Mouse (Mus musculus) MEL (cell line): ENCODE data around the gene Coq10a. TPM values are rescaled to one million over a fixed set of nuclear protein-coding genes. Genes with fewer than 3 reads are reported as not detected.

Source experiments
- DNase-seq: peaks from one replicate; pipeline ENCODE4 v3.0.0; 2011; ENCODE audit warnings: low read depth, low spot score
- H3K27ac ChIP-seq: 2 replicates; pipeline ENCODE4 v1.5.1; 2012; ENCODE audit warnings: low read depth, mild to moderate bottlenecking, control low read depth, low read length, moderate library complexity; ENCODE audit not compliant: control insufficient read depth
- H3K27me3 ChIP-seq, 2 experiments: fragments of 150-350 bp in 1 of 2; sonication (generic) in 1 of 2; 2 replicates each; pipeline ENCODE4 v1.6.1; 2012; ENCODE audit warnings: low read length in 2 of 2, mild to moderate bottlenecking in 2 of 2, improper control_type of control experiment in 1 of 2, moderate library complexity in 1 of 2; ENCODE audit not compliant: insufficient read depth in 2 of 2, control insufficient read depth in 1 of 2
- H3K36me3 ChIP-seq, 2 experiments: 2 replicates each; pipeline ENCODE4 v1.6.1; 2012 to 2014; ENCODE audit warnings: low read length in 2 of 2, improper control_type of control experiment in 1 of 2, inconsistent platforms in 1 of 2, mild to moderate bottlenecking in 1 of 2; ENCODE audit not compliant: insufficient read depth in 2 of 2, control insufficient read depth in 1 of 2
- H3K4me1 ChIP-seq, 2 experiments: fragments of 150-350 bp in 1 of 2; sonication (generic) in 1 of 2; 2 replicates each; pipeline ENCODE4 v1.6.1; 2012; ENCODE audit warnings: low read length in 2 of 2, improper control_type of control experiment in 1 of 2, mild to moderate bottlenecking in 1 of 2; ENCODE audit not compliant: insufficient read depth in 2 of 2, control insufficient read depth in 1 of 2
- H3K4me3 ChIP-seq, 2 experiments: fragments of 150-350 bp in 1 of 2; sonication (generic) in 1 of 2; 2 replicates each; pipeline ENCODE4 v1.5.1; 2012; ENCODE audit warnings: low read depth in 2 of 2, low read length in 2 of 2, mild to moderate bottlenecking in 2 of 2, moderate library complexity in 2 of 2, control low read depth in 1 of 2, improper control_type of control experiment in 1 of 2; ENCODE audit not compliant: control insufficient read depth in 1 of 2, insufficient read depth in 1 of 2
- H3K79me2 ChIP-seq: 2 replicates; pipeline ENCODE4 v1.6.1; 2012; ENCODE audit warnings: mild to moderate bottlenecking, low read length, moderate library complexity; ENCODE audit not compliant: control insufficient read depth, poor library complexity, insufficient read depth
- H3K9ac ChIP-seq: 2 replicates; pipeline ENCODE4 v1.6.1; 2012; ENCODE audit warnings: low read depth, mild to moderate bottlenecking, control low read depth, low read length, moderate library complexity; ENCODE audit not compliant: control insufficient read depth, poor library complexity, severe bottlenecking
- H3K9me3 ChIP-seq: fragments of 150-350 bp; sonication (generic); replicated peaks from 2 replicates; pipeline ENCODE4 v1.6.1; 2012; ENCODE audit warnings: mild to moderate bottlenecking, low read length, improper control_type of control experiment, moderate library complexity; ENCODE audit not compliant: insufficient read depth
- CHD1 ChIP-seq: IDR thresholded peaks from 2 replicates; pipeline ENCODE4 v1.6.1; 2012; ENCODE audit warnings: low read depth, mild to moderate bottlenecking, inconsistent platforms, low read length, improper control_type of control experiment
- CHD2 ChIP-seq: IDR thresholded peaks from 2 replicates; pipeline ENCODE4 v1.6.1; 2011; ENCODE audit warnings: low read length, improper control_type of control experiment
- CTCF ChIP-seq, 3 experiments: IDR thresholded peaks in 2 of 3; conservative IDR thresholded peaks in 1 of 3; 2 replicates each; pipeline ENCODE4 v1.5.1; 2011 to 2012; ENCODE audit warnings: low read length in 3 of 3, low read depth in 2 of 3, mild to moderate bottlenecking in 2 of 3, improper control_type of control experiment in 1 of 3, inconsistent platforms in 1 of 3, mixed read lengths in 1 of 3, moderate library complexity in 1 of 3; ENCODE audit not compliant: control insufficient read depth in 1 of 3, insufficient read depth in 1 of 3, poor library complexity in 1 of 3, severe bottlenecking in 1 of 3
- ELF1 ChIP-seq: IDR thresholded peaks from 2 replicates; pipeline ENCODE4 v1.6.1; 2014; ENCODE audit warnings: low read depth, mild to moderate bottlenecking, inconsistent platforms, low read length, improper control_type of control experiment, moderate library complexity
- EP300 ChIP-seq, 2 experiments: IDR thresholded peaks; 2 replicates each; pipeline ENCODE4 v1.6.1; 2011; ENCODE audit warnings: improper control_type of control experiment in 2 of 2, low read length in 2 of 2, low read depth in 1 of 2, mild to moderate bottlenecking in 1 of 2
- ETS1 ChIP-seq: IDR thresholded peaks from 2 replicates; pipeline ENCODE4 v1.6.1; 2012; ENCODE audit warnings: low read depth, mild to moderate bottlenecking, inconsistent platforms, low read length, improper control_type of control experiment, moderate library complexity
- GATA1 ChIP-seq: IDR thresholded peaks from 2 replicates; pipeline ENCODE4 v1.6.1; 2011; ENCODE audit warnings: low read depth, low read length, improper control_type of control experiment
- JUND ChIP-seq: IDR thresholded peaks from 2 replicates; pipeline ENCODE4 v1.6.1; 2011; ENCODE audit warnings: low read depth, mild to moderate bottlenecking, improper control_type of control experiment, low read length
- MAFK ChIP-seq: IDR thresholded peaks from 2 replicates; pipeline ENCODE4 v1.6.1; 2011; ENCODE audit warnings: low read depth, mild to moderate bottlenecking, low read length, improper control_type of control experiment, borderline replicate concordance
- MAX ChIP-seq: IDR thresholded peaks from 2 replicates; pipeline ENCODE4 v1.6.1; 2011; ENCODE audit warnings: low read length, improper control_type of control experiment
- MAZ ChIP-seq: IDR thresholded peaks from 2 replicates; pipeline ENCODE4 v1.6.1; 2012; ENCODE audit warnings: low read depth, mild to moderate bottlenecking, inconsistent platforms, low read length, improper control_type of control experiment
- MEF2A ChIP-seq: IDR thresholded peaks from 2 replicates; pipeline ENCODE4 v1.6.1; 2014; ENCODE audit warnings: low read depth, mild to moderate bottlenecking, inconsistent platforms, low read length, improper control_type of control experiment; ENCODE audit not compliant: poor library complexity, insufficient replicate concordance, severe bottlenecking; ENCODE audit errors: extremely low read depth
- MYC ChIP-seq: IDR thresholded peaks from 2 replicates; pipeline ENCODE4 v1.6.1; 2011; ENCODE audit warnings: low read depth, mild to moderate bottlenecking, low read length, improper control_type of control experiment, moderate library complexity
- NELFE ChIP-seq: IDR thresholded peaks from 2 replicates; pipeline ENCODE4 v1.6.1; 2011; ENCODE audit warnings: low read depth, low read length, improper control_type of control experiment
- NRF1 ChIP-seq: IDR thresholded peaks from 2 replicates; pipeline ENCODE4 v1.6.1; 2014; ENCODE audit warnings: low read depth, mild to moderate bottlenecking, inconsistent platforms, low read length, improper control_type of control experiment, moderate library complexity; ENCODE audit not compliant: poor library complexity, insufficient read depth, severe bottlenecking
- POLR2AphosphoS2 ChIP-seq: IDR thresholded peaks from 2 replicates; pipeline ENCODE4 v1.6.1; 2011; ENCODE audit warnings: low read length, improper control_type of control experiment
- RAD21 ChIP-seq: IDR thresholded peaks from 2 replicates; pipeline ENCODE4 v1.6.1; 2011; ENCODE audit warnings: mild to moderate bottlenecking, low read depth, low read length, improper control_type of control experiment
- RCOR1 ChIP-seq: IDR thresholded peaks from 2 replicates; pipeline ENCODE4 v1.6.1; 2012; ENCODE audit warnings: low read depth, mild to moderate bottlenecking, inconsistent platforms, low read length, improper control_type of control experiment
- SIN3A ChIP-seq: IDR thresholded peaks from 2 replicates; pipeline ENCODE4 v1.6.1; 2012; ENCODE audit warnings: low read length, improper control_type of control experiment, inconsistent platforms
- TAL1 ChIP-seq: IDR thresholded peaks from 2 replicates; pipeline ENCODE4 v1.6.1; 2012; ENCODE audit warnings: mild to moderate bottlenecking, inconsistent platforms, low read length, moderate library complexity, mixed read lengths
- TCF12 ChIP-seq: IDR thresholded peaks from 2 replicates; pipeline ENCODE4 v1.6.1; 2014; ENCODE audit warnings: low read depth, mild to moderate bottlenecking, inconsistent platforms, low read length, improper control_type of control experiment, moderate library complexity
- USF2 ChIP-seq, 2 experiments: IDR thresholded peaks; 2 replicates each; pipeline ENCODE4 v1.6.1; 2011 to 2012; ENCODE audit warnings: improper control_type of control experiment in 2 of 2, low read length in 2 of 2, borderline replicate concordance in 1 of 2, inconsistent platforms in 1 of 2, low read depth in 1 of 2, mild to moderate bottlenecking in 1 of 2; ENCODE audit not compliant: insufficient read depth in 1 of 2
- ZC3H11A ChIP-seq: IDR thresholded peaks from 2 replicates; pipeline ENCODE4 v1.6.1; 2012; ENCODE audit warnings: low read depth, mild to moderate bottlenecking, inconsistent platforms, low read length, improper control_type of control experiment
- polyA plus RNA-seq, 2 experiments: library from polyadenylated mRNA; stranded (reverse) in 1 of 2; unstranded in 1 of 2; fragments of >175 nt in 1 of 2; fragments of >200 nt in 1 of 2; gene quantifications; 2 replicates each; pipeline versions ENCODE4 v1.2.1 to v1.2.4; 2012; ENCODE audit warnings: low replicate concordance in 2 of 2, low read depth in 1 of 2; ENCODE audit not compliant: insufficient read length in 2 of 2, insufficient read depth in 1 of 2, missing spikeins in 1 of 2
- total RNA-seq: library from RNA; depleted of rRNA; stranded (reverse); fragments of 300-350 nt; gene quantifications from 2 replicates; pipeline ENCODE4 v1.2.3, GENCODE M21; 2012

The Coq10a gene
- total and polyA plus RNA-seq, 3 experiments: 7.7 to 14.1 TPM; not detected in 1

DNA sequence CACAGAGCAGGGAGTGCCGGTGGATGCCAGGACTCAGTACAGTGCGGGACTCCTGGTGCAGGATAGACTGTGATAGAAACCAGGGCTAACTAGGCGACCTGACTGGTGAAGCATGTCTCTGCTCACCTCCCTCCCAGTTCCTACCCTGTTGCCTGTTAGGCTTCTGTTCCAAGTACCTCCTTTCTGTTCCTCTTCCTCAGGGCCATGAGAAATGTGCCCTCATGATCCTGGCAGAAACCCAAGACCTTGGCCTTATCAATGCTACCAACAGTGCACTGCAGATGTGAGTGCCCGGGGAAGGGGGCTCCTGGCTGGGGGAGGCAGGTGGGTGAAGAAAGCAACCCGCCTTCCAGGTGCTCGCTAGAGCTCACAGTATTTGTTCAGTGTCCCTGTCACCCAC, 20.8 kb upstream of the Coq10a start:
- Histone ChIP-seq H3K9ac (no peak overlapping the region), H3K4me1 (0 out of 4 replicates have a peak, but pooled peaks cover 0 to 6% of the 10 kb centered on the region in 2 experiments), H3K9me3 (no peaks in the 10 kb centered on the region), H3K36me3 (peaks cover 0 to 5% of the 10 kb centered on the region in 2 experiments; a peak in 2 of 4 replicates), H3K27ac (no peak overlapping the region), H3K27me3 (no peaks in the 10 kb centered on the region), H3K79me2 (no peaks in the 10 kb centered on the region), H3K4me3 (no peak overlapping the region)
- DNase-seq: peak; percentile 58
- TF ChIP-seq CHD1 (no peak), GATA1 (0 out of 2 replicates have a peak, but pooled peaks have one; percentile 18), TAL1 (peak; percentile 14; the same call in 1 of the 2 replicates), EP300 (IDR thresholded peaks at IDR 0.05; ENCODE audit: low read depth in 1 of 2, low read length in 2 of 2) (0 out of 4 replicates have a peak, but pooled peaks of 1 of the 2 experiments have one; percentile 48), TCF12 (peak; percentile 63)

GRCm38 (mm10) chr10:128388941-128389340, 20.1 kb upstream of the Coq10a start:
- Histone ChIP-seq H3K27me3 (no peaks in the 10 kb centered on the region), H3K79me2 (no peaks in the 10 kb centered on the region), H3K9ac (no peak overlapping the region), H3K36me3 (peaks cover 0 to 9% of the 10 kb centered on the region in 2 experiments; a peak in 3 of 4 replicates), H3K4me1 (0 out of 4 replicates have a peak, but pooled peaks cover 0 to 6% of the 10 kb centered on the region in 2 experiments), H3K9me3 (no peaks in the 10 kb centered on the region)
- TF ChIP-seq RAD21: no peak
- no peak for TF ChIP-seq MEF2A
- no peak for TF ChIP-seq USF2 (IDR thresholded peaks at IDR 0.05; ENCODE audit: borderline replicate concordance in 1 of 2, insufficient read depth in 1 of 2, low read depth in 1 of 2, low read length in 2 of 2)
- TF ChIP-seq RCOR1: no peak
- no peak for TF ChIP-seq EP300 (IDR thresholded peaks at IDR 0.05; ENCODE audit: low read depth in 1 of 2, low read length in 2 of 2)
- no peak for TF ChIP-seq ZC3H11A
- no peak for TF ChIP-seq NRF1
- TF ChIP-seq MAZ: no peak
- TF ChIP-seq NELFE: no peak
- no peak for TF ChIP-seq CHD2
- no peak for TF ChIP-seq JUND
- no peak for TF ChIP-seq ELF1
- no peak for TF ChIP-seq MYC
- TF ChIP-seq CHD1: no peak
- TF ChIP-seq MAX: no peak
- TF ChIP-seq ETS1: no peak
- no peak for TF ChIP-seq POLR2AphosphoS2
- no peak for TF ChIP-seq CTCF (IDR thresholded peaks at IDR 0.05 in 2 of 3, conservative IDR thresholded peaks at IDR 0.05 in 1 of 3; ENCODE audit: control insufficient read depth in 1 of 3, insufficient read depth in 1 of 3, low read depth in 2 of 3, low read length in 3 of 3, poor library complexity in 1 of 3, severe bottlenecking in 1 of 3)
- TF ChIP-seq MAFK: no peak
- TF ChIP-seq SIN3A: no peak
- TF ChIP-seq, all 39 proteins: peak for 0
- Histone ChIP-seq H3K4me3 (no peak overlapping the region), H3K27ac (no peak overlapping the region)
- no peak for DNase-seq
